Mouse (Mus musculus): ENCODE measurements at regions not wholly inside any gene's neighbourhood (a gene's known extent, or its start where the extent isn't known, plus 50 kb on each side); places are given as distances from the start of the nearest gene placed in this dataset.

DNA sequence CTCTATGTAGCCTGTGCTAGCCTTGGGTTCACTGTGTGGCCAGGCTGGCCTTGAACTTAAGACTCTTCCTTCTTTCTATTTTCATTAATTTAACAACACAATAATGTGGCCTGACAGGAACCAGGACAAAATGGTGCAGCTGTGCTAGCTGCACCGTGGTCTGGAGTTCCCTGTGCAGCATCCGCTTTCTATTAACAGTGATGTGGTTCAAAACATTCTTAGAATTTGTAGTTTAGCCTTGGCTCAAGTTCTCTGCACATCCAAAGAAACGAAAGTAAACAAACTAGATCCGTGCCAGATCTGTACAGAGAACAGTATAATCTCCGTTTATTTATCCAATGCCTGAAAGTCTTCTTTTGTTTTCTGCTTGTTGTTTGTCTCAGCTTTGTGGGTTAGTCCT is 88.5 kb downstream of the Irx1 start:
- DNase-seq = no peak

- no peak for DNase-seq
Measured at GRCm38 (mm10) chr13:71868763-71869162, 94.8 kb downstream of the Irx1 start.

- no peak for DNase-seq
Measured at GRCm38 (mm10) chr13:71853426-71854025, 110.0 kb downstream of the Irx1 start.

- no peak for DNase-seq
Measured at GRCm38 (mm10) chr13:71804032-71804958, 159.2 kb downstream of the Irx1 start.

DNA sequence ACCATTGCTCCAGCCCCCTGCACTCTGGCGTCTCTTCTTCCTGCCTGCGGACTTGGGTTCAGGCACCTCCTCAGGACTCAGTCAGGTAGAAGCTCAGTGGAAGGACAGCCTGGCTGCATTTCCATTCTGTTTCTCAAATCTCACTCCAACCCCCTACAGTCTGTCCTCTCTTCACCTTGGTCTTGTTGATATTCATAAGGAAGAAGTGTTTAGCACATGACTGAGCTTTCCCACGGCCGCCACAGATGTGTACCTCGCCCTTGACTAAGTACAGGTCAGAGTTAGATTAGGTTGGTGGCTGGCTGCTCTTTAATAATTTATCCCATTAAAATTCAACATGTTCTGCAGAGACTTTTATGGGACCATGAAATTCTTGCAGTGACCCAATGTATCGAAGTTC is 165.2 kb downstream of the Irx1 start:
- no peak for DNase-seq

- no peak for DNase-seq
Measured at GRCm38 (mm10) chr13:71784740-71785139, 178.8 kb downstream of the Irx1 start.

DNA sequence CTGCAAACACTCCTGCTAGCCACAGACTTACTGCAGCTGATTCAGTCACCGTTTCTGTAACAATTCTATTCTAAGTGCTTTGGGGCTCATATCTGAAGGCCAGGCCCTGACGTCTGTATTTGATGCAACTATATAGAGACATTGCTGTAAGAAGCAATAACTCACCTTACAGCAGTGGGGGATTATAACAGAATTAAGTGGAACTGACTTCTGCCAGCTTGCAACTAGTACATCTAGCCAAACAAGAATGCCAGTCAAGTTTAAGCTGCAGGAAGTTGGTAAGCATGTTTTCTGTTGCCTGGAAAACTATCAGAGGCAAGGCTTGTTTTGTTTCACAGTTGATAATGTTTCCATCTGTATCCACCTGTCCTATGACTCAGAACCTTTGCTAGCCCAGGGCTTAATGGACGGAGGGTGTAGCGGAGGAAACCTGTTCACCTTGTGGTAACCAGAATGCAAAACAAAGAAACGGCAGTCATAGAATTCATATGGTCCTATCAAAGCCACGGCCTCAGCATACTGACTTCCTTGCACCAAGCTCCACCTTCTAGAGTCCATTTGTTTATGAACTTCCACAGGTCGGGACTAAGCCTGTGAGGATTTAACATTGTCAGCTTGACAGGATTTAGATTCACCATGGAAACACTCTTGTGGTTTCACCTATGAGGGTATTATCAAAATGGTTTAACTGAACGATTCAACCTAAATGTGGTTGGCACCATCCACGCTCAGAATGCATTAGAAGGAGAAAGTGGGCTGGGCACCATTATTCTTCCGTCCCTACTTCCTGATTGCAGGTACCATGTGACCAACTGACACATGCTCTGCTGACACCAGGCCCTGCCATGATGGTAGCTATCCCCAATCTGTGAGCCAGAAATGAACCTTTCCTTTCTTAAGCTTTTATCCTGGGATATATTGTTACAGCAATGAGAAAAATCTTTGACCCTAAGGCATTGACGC is 216.2 kb downstream of the Irx1 start:
- no peak for DNase-seq

DNA sequence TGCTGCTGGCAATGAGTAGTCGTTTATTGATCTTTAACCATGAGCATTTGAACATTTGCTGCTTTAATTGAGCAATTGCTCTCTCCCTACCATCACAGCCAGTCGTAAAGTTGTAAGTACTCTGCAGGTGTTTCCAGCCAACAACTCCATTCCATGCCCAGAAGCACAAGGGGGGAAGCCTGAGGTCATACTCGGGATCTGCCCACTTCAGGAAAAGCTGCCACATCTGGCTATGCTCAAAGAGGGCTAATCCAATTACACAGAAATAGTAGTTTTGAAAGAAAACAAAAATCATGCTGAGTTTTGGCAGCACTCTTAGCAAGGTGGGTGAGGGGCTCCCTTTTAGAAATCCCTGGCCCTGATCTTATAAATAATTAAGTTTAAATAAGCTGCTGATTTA is 217.0 kb downstream of the Irx1 start:
- no peak for DNase-seq

- DNase-seq = peak; percentile 5
Measured at GRCm38 (mm10) chr13:71736821-71737345, 226.6 kb downstream of the Irx1 start.

DNA sequence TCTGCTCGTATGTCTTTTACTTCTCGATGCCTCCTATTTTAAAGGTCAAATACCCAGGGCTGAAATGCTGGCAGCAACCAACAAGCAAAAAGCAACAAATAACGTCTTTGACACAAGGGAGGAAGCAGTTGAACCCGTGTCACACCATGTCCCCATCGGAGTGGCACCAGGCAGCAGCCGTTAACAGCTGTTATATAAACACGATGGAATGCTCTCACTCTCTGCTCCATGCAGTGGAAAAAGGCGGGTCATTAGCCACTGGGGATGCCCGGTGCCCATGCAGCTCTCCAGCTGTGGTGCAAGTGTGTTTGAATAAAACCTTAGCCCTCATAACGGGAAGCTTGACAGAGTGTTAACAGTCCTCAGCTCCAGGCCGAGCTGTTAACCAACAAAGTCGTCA is 229.3 kb downstream of the Irx1 start:
- peak; percentile 11 for DNase-seq

DNA sequence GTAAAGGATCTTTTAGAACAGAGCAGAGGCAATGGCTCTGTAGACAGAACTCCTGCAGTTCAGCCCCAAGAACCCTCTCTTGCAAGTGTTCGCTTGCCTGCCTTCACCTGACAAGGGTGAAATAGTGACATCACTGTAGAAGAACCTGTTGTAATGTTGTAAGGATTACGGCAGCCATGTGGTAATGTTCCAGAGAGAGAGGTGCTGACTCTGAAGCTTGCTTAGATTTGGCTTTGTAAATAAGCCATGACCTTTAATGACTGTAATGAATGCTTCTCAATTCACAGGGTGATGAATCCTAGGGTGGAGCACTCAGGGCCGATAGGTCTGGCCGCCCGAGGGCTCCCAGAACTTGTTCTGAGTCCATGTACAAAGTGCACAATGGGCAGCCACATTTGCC is 230.2 kb downstream of the Irx1 start:
- DNase-seq = no peak

- DNase-seq = no peak
Measured at GRCm38 (mm10) chr13:71732903-71733302, 230.6 kb downstream of the Irx1 start.

DNA sequence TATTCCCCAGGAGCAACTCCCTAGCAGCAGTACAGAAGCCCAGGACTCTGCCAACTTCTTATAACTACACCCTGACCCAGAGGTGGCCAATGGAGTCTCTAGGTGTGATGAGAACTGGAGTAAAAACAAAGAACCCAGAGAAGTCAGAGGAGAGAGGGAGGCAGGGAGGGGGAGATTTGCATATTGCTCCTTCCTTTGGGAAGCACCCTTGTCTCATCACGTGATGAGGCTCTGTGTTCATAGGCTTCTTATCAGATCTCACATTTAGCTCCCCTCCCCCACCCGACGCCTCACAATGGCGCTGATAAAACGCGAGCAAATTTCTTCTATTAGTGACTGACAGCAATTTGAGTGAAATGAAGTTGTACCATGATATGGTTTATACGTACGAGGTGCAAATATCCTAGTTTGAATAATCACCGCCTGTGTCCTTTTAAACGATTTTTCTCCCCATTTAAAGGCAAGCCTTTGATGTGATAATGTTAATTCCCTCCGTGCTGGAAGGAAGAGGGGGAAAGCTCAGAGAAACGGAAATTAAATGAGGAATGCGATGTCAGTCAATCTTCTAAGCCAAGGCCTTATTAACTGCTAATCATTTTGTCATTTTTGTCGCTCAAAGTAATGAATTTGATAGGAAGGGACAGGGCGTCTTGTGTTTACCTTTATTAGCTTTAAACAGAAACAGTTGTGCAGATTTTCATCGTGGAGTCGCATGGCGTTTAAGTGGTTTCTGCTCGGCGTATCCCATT is 273.3 kb downstream of the Irx1 start:
- no peak for DNase-seq

GRCm38 (mm10) chr13:71689187-71689586 is 274.3 kb downstream of the Irx1 start:
- DNase-seq = no peak

DNA sequence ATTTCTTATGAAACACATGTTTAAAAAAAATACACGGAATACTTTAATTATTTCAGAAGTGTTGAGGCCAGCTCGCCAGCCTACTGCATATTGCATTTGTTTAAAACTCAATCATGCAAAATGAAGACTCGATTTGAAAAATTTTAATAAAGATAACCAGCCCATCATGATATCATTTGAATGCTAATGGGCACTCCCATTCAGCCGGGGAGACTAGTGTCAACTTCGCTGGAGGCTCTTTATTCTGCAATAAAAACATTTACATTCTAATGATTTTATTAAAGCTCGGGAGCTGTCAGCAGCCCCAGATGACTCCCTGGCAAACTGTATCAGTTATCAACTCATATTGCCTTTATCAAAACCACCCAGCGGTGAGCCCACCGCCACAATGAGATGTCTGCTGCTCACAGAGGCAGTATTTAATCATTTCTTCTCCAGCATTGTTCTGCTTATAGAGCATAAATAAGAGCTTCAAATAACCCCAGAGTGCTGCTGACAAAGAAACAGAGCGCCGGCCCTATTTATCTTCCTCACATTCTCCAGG is 287.4 kb downstream of the Irx1 start:
- DNase-seq = no peak

GRCm38 (mm10) chr13:71669956-71670739 is 293.4 kb downstream of the Irx1 start:
- peak; percentile 27 for DNase-seq

DNA sequence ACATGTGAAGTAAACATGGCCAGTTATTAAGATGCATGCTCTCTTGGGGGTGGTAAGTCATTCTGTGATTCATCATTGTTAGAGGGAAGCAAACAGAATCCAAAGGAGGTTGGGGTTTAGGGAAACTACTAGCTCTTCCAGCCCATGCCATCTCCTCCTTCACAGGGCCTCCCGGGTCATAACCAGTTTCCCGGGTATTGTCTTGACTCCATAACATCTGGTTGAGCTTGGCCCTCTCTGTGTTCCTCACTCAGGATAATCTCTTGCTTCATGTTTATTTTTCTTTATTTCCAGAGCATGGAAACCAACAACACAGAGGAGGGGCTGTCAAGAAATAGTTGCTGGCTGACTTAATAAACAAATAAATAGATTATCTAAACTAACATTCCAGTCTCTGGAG is 295.3 kb downstream of the Irx1 start:
- DNase-seq = no peak

- no peak for DNase-seq
Measured at GRCm38 (mm10) chr13:71665221-71665916, 298.2 kb downstream of the Irx1 start.

GRCm38 (mm10) chr13:71657898-71658297 is 305.6 kb downstream of the Irx1 start:
- DNase-seq = no peak

- no peak for DNase-seq
Measured at GRCm38 (mm10) chr13:71653939-71654467, 309.5 kb downstream of the Irx1 start.
